Mouse (Mus musculus) C2C12 (cell line): ENCODE measurements around the gene Ppp6r3. TPM values are rescaled to one million over a fixed set of nuclear protein-coding genes. Genes with fewer than 3 reads are reported as not detected.
"Not testable (repeated sequence)": the region's sequence is repeated elsewhere in the genome, so short reads cannot be mapped to it uniquely, and the experiment has no call there.

Source experiments
- H3K27me3 ChIP-seq: one replicate; pipeline ENCODE4 v1.6.1; 2011; ENCODE audit not compliant: control insufficient read depth, insufficient read depth, insufficient read length
- H3K36me3 ChIP-seq: one replicate; pipeline ENCODE4 v1.6.1; 2011; ENCODE audit not compliant: control insufficient read depth, insufficient read depth
- H3K4me3 ChIP-seq: one replicate; pipeline ENCODE4 v1.5.1; 2011; ENCODE audit warnings: mild to moderate bottlenecking, control low read depth; ENCODE audit not compliant: poor library complexity, insufficient read depth, severe bottlenecking
- H3K79me2 ChIP-seq: one replicate; pipeline ENCODE4 v1.6.1; 2011; ENCODE audit not compliant: control insufficient read depth, insufficient read depth
- H3K79me3 ChIP-seq: one replicate; pipeline ENCODE4 v1.6.1; 2011; ENCODE audit warnings: low read depth, control low read depth
- H3ac ChIP-seq: one replicate; pipeline ENCODE3; 2011; ENCODE audit warnings: low read depth; ENCODE audit not compliant: control insufficient read depth, insufficient read length
- CEBPB ChIP-seq: IDR thresholded peaks from one replicate; pipeline ENCODE4 v1.6.1; 2011; ENCODE audit warnings: low read depth, mild to moderate bottlenecking, control low read depth, moderate library complexity
- CTCF ChIP-seq: IDR thresholded peaks from one replicate; pipeline ENCODE4 v1.5.1; 2011; ENCODE audit not compliant: control insufficient read depth, insufficient read depth, insufficient read length
- FOSL1 ChIP-seq: IDR thresholded peaks from one replicate; pipeline ENCODE4 v1.8.0; 2011; ENCODE audit warnings: mild to moderate bottlenecking, low read length; ENCODE audit not compliant: poor library complexity, insufficient read depth, severe bottlenecking
- MAX ChIP-seq: IDR thresholded peaks from one replicate; pipeline ENCODE4 v1.6.1; 2011; ENCODE audit warnings: mild to moderate bottlenecking, control low read depth
- MYOD1 ChIP-seq: IDR thresholded peaks from one replicate; pipeline ENCODE4 v1.6.1; 2011; ENCODE audit warnings: low read depth; ENCODE audit not compliant: control insufficient read depth, insufficient read length
- MYOG ChIP-seq: IDR thresholded peaks from one replicate; pipeline ENCODE4 v1.6.1; 2011; ENCODE audit not compliant: control insufficient read depth, insufficient read length; ENCODE audit errors: extremely low read depth
- USF1 ChIP-seq: IDR thresholded peaks from one replicate; pipeline ENCODE4 v1.6.1; 2011; ENCODE audit warnings: low read depth, mild to moderate bottlenecking, control low read depth, moderate library complexity
- polyA plus RNA-seq: library from polyadenylated mRNA; unstranded; fragments of >200 nt; fragmentation: generic; extraction: Trizol; gene quantifications from one replicate; pipeline ENCODE4 v1.2.1, GENCODE M21; 2012; ENCODE audit warnings: missing spikeins

Ppp6r3 gene
- polyA plus RNA-seq, 1 experiment = 18.1 TPM

- no peaks in the 10 kb centered on the region for H3K79me2 ChIP-seq
- H3K79me3 ChIP-seq = peaks cover 2% of the 10 kb centered on the region
- no peaks in the 10 kb centered on the region for H3K27me3 ChIP-seq
- H3K36me3 ChIP-seq = peaks cover 26% of the 10 kb centered on the region
- TF ChIP-seq MYOG (no peak), CEBPB (no peak), FOSL1 (no peak), USF1 (no peak)
- no peak overlapping the region for H3K4me3 ChIP-seq
- no peak overlapping the region for H3ac ChIP-seq
These were observed 34.3 kb upstream of the Ppp6r3 start for GRCm38 (mm10) chr19:3609826-3610225.

GRCm38 (mm10) chr19:3594316-3594715, 18.8 kb upstream of the Ppp6r3 start:
- peaks cover 42% of the 10 kb centered on the region for H3K36me3 ChIP-seq
- no peak overlapping the region for H3K4me3 ChIP-seq
- no peak for TF ChIP-seq MYOD1
- TF ChIP-seq CEBPB = no peak
- no peak for TF ChIP-seq USF1
- TF ChIP-seq FOSL1 = no peak
- TF ChIP-seq MAX = no peak
- TF ChIP-seq CTCF = no peak
- TF ChIP-seq MYOG = no peak
- no peaks in the 10 kb centered on the region for H3K27me3 ChIP-seq
- H3K79me2 ChIP-seq = no peaks in the 10 kb centered on the region
- H3ac ChIP-seq = no peak overlapping the region
- H3K79me3 ChIP-seq = no peaks in the 10 kb centered on the region

GRCm38 (mm10) chr19:3593379-3594055, 18.0 kb upstream of the Ppp6r3 start:
- Histone ChIP-seq H3ac (no peak overlapping the region), H3K36me3 (peaks cover 34% of the 10 kb centered on the region), H3K79me3 (no peaks in the 10 kb centered on the region), H3K4me3 (no peak overlapping the region), H3K79me2 (no peaks in the 10 kb centered on the region), H3K27me3 (no peaks in the 10 kb centered on the region)
- TF ChIP-seq CEBPB = no peak
- no peak for TF ChIP-seq CTCF
- no peak for TF ChIP-seq FOSL1
- TF ChIP-seq MAX = no peak
- TF ChIP-seq MYOD1 = no peak
- no peak for TF ChIP-seq MYOG
- no peak for TF ChIP-seq USF1

GRCm38 (mm10) chr19:3589968-3590367, 14.4 kb upstream of the Ppp6r3 start:
- no peak overlapping the region for H3K4me3 ChIP-seq
- no peaks in the 10 kb centered on the region for H3K79me3 ChIP-seq
- H3K36me3 ChIP-seq = peaks cover 33% of the 10 kb centered on the region
- TF ChIP-seq MAX = no peak
- no peak for TF ChIP-seq MYOD1
- no peak for TF ChIP-seq FOSL1
- no peak for TF ChIP-seq USF1
- TF ChIP-seq CTCF = no peak
- no peak for TF ChIP-seq CEBPB
- TF ChIP-seq MYOG = no peak
- no peak overlapping the region for H3ac ChIP-seq
- no peaks in the 10 kb centered on the region for H3K27me3 ChIP-seq
- H3K79me2 ChIP-seq = no peaks in the 10 kb centered on the region

GRCm38 (mm10) chr19:3589547-3589946, 14.0 kb upstream of the Ppp6r3 start:
- Histone ChIP-seq H3K4me3 (no peak overlapping the region), H3ac (no peak overlapping the region), H3K79me2 (no peaks in the 10 kb centered on the region), H3K27me3 (no peaks in the 10 kb centered on the region), H3K79me3 (no peaks in the 10 kb centered on the region), H3K36me3 (peaks cover 33% of the 10 kb centered on the region)
- TF ChIP-seq MYOD1 = no peak
- TF ChIP-seq MYOG = no peak
- no peak for TF ChIP-seq MAX

GRCm38 (mm10) chr19:3587729-3588128, 12.2 kb upstream of the Ppp6r3 start:
- not testable (repeated sequence) for H3K27me3 ChIP-seq, H3K4me3 ChIP-seq, H3K79me3 ChIP-seq, H3ac ChIP-seq, H3K79me2 ChIP-seq
- H3K36me3 ChIP-seq = peaks cover 22% of the 10 kb centered on the region
